ENCODE assay signal across 13 mouse cellular contexts in genomic region chr3:144668949-144669348, GRCm38 (mm10). TPM values are rescaled to one million over a fixed set of nuclear protein-coding genes. Genes with fewer than 3 reads are reported as not detected.
DNase-seq lines count a peak whose midpoint lies in the region; ATAC-seq and TF ChIP-seq lines count a peak whose summit lies in the region.
"Had no signal": no experiment of that assay in that cellular context is flagged by ENCODE, and none has a peak within 500 bp of the region (broad histone marks: within the 10 kb centered on the region; RNA-seq: fewer than 3 reads in every experiment).

No protein-coding gene starts in this region.

- H3K4me2 ChIP-seq in hindbrain, postnatal 0 days (ENCODE audit: low read depth, low read length) = no peak overlapping the region
- H3K4me2 ChIP-seq in hindbrain, embryonic 11.5 days (replicated peaks; ENCODE audit: low read depth, low read length) = no peak overlapping the region
- H3K4me2 ChIP-seq in liver, postnatal 0 days (ENCODE audit: low read depth, low read length) = no peak overlapping the region
- H3K4me2 ChIP-seq: heart, embryonic 12.5 days had no signal

- no peak for TF ChIP-seq EP300 in liver, postnatal 0 days (IDR thresholded peaks at IDR 0.05; ENCODE audit: low read depth)

- no peaks in the 10 kb centered on the region for H3K36me3 ChIP-seq in hindbrain, postnatal 0 days (ENCODE audit: insufficient read depth, low read length)
- H3K36me3 ChIP-seq in hindbrain, embryonic 11.5 days (ENCODE audit: control insufficient read depth, insufficient read depth, low read length) = no peaks in the 10 kb centered on the region
- H3K36me3 ChIP-seq in liver, postnatal 0 days (replicated peaks; ENCODE audit: insufficient read depth, low read length) = no peaks in the 10 kb centered on the region
- H3K36me3 ChIP-seq: heart, embryonic 12.5 days had no signal

- H3K4me1 ChIP-seq in hindbrain, postnatal 0 days (ENCODE audit: insufficient read depth, low read length) = no peaks in the 10 kb centered on the region
- H3K4me1 ChIP-seq in hindbrain, embryonic 11.5 days (replicated peaks; ENCODE audit: control insufficient read depth, insufficient read depth, low read length) = no peaks in the 10 kb centered on the region
- H3K4me1 ChIP-seq in liver, postnatal 0 days (ENCODE audit: insufficient read depth) = peaks cover 39% of the 10 kb centered on the region

- DNase-seq in embryo, embryonic 10.5 days (ENCODE audit: low spot score) = peak; percentile 24
- no peak for DNase-seq in embryo, embryonic 9.5 days (ENCODE audit: extremely low spot score)
- DNase-seq in hindbrain, postnatal 0 days (ENCODE audit: low spot score) = peak; percentile 33
- no peak for DNase-seq in hindbrain, embryonic 11.5 days (ENCODE audit: low spot score)
- DNase-seq in Patski (ENCODE audit: low read depth, low spot score) = no peak
- DNase-seq in liver, postnatal 0 days = no peak
- no peak for DNase-seq in adrenal gland, adult 18-20 months (ENCODE audit: low spot score in 2 of 2)
- no peak for DNase-seq in lung, postnatal 4 days
- DNase-seq: adrenal gland, adult 8-10 months; thymus, adult 2 months had no signal

- no peak overlapping the region for H3K9ac ChIP-seq in hindbrain, postnatal 0 days (replicated peaks; ENCODE audit: low read length)
- no peak overlapping the region for H3K9ac ChIP-seq in hindbrain, embryonic 11.5 days (ENCODE audit: low read depth, low read length)
- H3K9ac ChIP-seq in liver, postnatal 0 days (replicated peaks) = peak overlapping the region; percentile 36
- H3K9ac ChIP-seq: heart, embryonic 12.5 days had no signal

- H3K4me3 ChIP-seq in hindbrain, postnatal 0 days (ENCODE audit: low read length) = no peak overlapping the region
- no peak overlapping the region for H3K4me3 ChIP-seq in hindbrain, embryonic 11.5 days (ENCODE audit: low read depth, low read length)
- no peak overlapping the region for H3K4me3 ChIP-seq in liver, postnatal 0 days (ENCODE audit: low read depth, low read length)
- H3K4me3 ChIP-seq: heart, embryonic 12.5 days had no signal

- POLR2A ChIA-PET in Patski (lab: Charles Lee) = interaction anchor here (0.7 kb wide), 1 partner anchor 10 kb away, joined by 3 read pairs; no protein-coding TSS in a partner anchor

- H3K27me3 ChIP-seq in hindbrain, postnatal 0 days (ENCODE audit: insufficient read depth, low read length) = no peaks in the 10 kb centered on the region
- H3K27me3 ChIP-seq in hindbrain, embryonic 11.5 days (ENCODE audit: control insufficient read depth, insufficient read depth, low read length) = no peaks in the 10 kb centered on the region
- H3K27me3 ChIP-seq in Patski = no peaks in the 10 kb centered on the region
- H3K27me3 ChIP-seq in liver, postnatal 0 days (ENCODE audit: insufficient read depth, low read length) = no peaks in the 10 kb centered on the region

- no peak for TF ChIP-seq CTCF in hindbrain, postnatal 0 days (IDR thresholded peaks at IDR 0.05; ENCODE audit: low read depth)
- no peak for TF ChIP-seq CTCF in Patski (IDR thresholded peaks at IDR 0.05)
- no peak for TF ChIP-seq CTCF in liver, postnatal 0 days (IDR thresholded peaks at IDR 0.05; ENCODE audit: low read depth)

- in situ Hi-C loops in Patski (cut with MboI; ENCODE audit: low pct_unique_long_range_greater_than_20kb) = loop anchor here (5.0 kb wide), 1 partner anchor 97 kb away; the partner anchor contains the start of genes Hs2st1 and Selenof

- CTCF ChIA-PET in Patski (lab: Charles Lee) = interaction anchor here (1.1 to 2.1 kb wide), 10 partner anchors 12 to 103 kb away, joined by 3 to 6 read pairs (median 4); partner anchors contain the start of gene Sh3glb1

- WGBS in hindbrain, postnatal 0 days = 39% methylated on average over 2 of the region's 2 CpGs
- 56% methylated on average over 2 of the region's 2 CpGs for WGBS in hindbrain, embryonic 11.5 days
- WGBS in liver, postnatal 0 days (ENCODE audit: insufficient replicate concordance) = 59% methylated on average over 2 of the region's 2 CpGs

- no peaks in the 10 kb centered on the region for H3K9me3 ChIP-seq in hindbrain, postnatal 0 days (ENCODE audit: low read length)
- no peaks in the 10 kb centered on the region for H3K9me3 ChIP-seq in hindbrain, embryonic 11.5 days (ENCODE audit: control insufficient read depth, low read length)
- no peaks in the 10 kb centered on the region for H3K9me3 ChIP-seq in liver, postnatal 0 days (ENCODE audit: low read length)
- H3K9me3 ChIP-seq: heart, embryonic 12.5 days had no signal

- H3K27ac ChIP-seq in hindbrain, postnatal 0 days = no peak overlapping the region
- H3K27ac ChIP-seq in hindbrain, embryonic 11.5 days (ENCODE audit: low read depth, low read length) = no peak overlapping the region
- peak overlapping the region; percentile 87 for H3K27ac ChIP-seq in liver, postnatal 0 days (ENCODE audit: low read depth)
- H3K27ac ChIP-seq: kidney, postnatal 0 days had no signal

- ATAC-seq in hindbrain, postnatal 0 days = peak; percentile 36; the same call in 1 of the 2 replicates
- ATAC-seq in hindbrain, embryonic 11.5 days (ENCODE audit: low FRiP score) = no peak
- peak; percentile 40 for ATAC-seq in Patski
- no peak for ATAC-seq in liver, postnatal 0 days
- ATAC-seq: lung, postnatal 0 days had no signal

RNA-seq across cellular contexts. Expression of gene Sh3glb1, which starts 51.2 kb away (rescaled TPM):
- 61.3 and 89.1 TPM in 2 replicates for total RNA-seq in hindbrain, postnatal 0 days (2014; rRNA removed)
- 118 and 122 TPM in 2 replicates for polyA plus RNA-seq in hindbrain, postnatal 0 days (2015; fragmentation: Nextera tagmentation; extraction: Ambion mirVana)
- 108 and 116 TPM in 2 replicates for polyA plus RNA-seq in hindbrain, embryonic 11.5 days (2014; fragmentation: Nextera tagmentation; extraction: Ambion mirVana)
- polyA plus RNA-seq in Patski (2021) = 161 TPM
- polyA plus RNA-seq in liver, postnatal 0 days (2015; fragmentation: Nextera tagmentation; extraction: Ambion mirVana) = 84.8 and 91.2 TPM in 2 replicates
- total RNA-seq in adrenal gland, adult 18-20 months (2021) = 100 to 1,000 TPM; 162 to 278 TPM

Comparison
In these comparisons a context has a peak if more than half of its experiments do, and no peak if none do; other contexts are left out.
1. DNase-seq: peak in embryo, embryonic 10.5 days (single experiment) and hindbrain, postnatal 0 days (single experiment); none in embryo, embryonic 9.5 days (single experiment), hindbrain, embryonic 11.5 days (single experiment), Patski (single experiment), liver, postnatal 0 days (single experiment), adrenal gland, adult 18-20 months (0 of 2) and lung, postnatal 4 days (0 of 2).
2. ATAC-seq: peak in hindbrain, postnatal 0 days (single experiment) and Patski (single experiment); none in hindbrain, embryonic 11.5 days (single experiment) and liver, postnatal 0 days (single experiment).